Mouse (Mus musculus) C2C12 (cell line): ENCODE data around the gene Phactr3.

Experiments
- CTCF ChIP-seq: IDR thresholded peaks from one replicate; pipeline ENCODE4 v1.5.1; 2011; ENCODE audit not compliant: control insufficient read depth, insufficient read depth, insufficient read length
- USF1 ChIP-seq: IDR thresholded peaks from one replicate; pipeline ENCODE4 v1.6.1; 2011; ENCODE audit warnings: low read depth, mild to moderate bottlenecking, control low read depth, moderate library complexity

- TF ChIP-seq USF1 (no peak), CTCF (no peak)
Measured at GRCm38 (mm10) chr2:178204455-178204854, 85.7 kb downstream of the Phactr3 start.
